Mouse (Mus musculus): ENCODE results near the gene Col4a3bp.

- TF ChIP-seq CTCF (IDR thresholded peaks at IDR 0.05; ENCODE audit: low read depth) (no peak), EP300 (IDR thresholded peaks at IDR 0.05; ENCODE audit: low read depth) (no peak)
Observed at GRCm38 (mm10) chr13:96675756-96676155, 133.3 kb downstream of the Col4a3bp start.

Data from liver, embryonic 14.5 days (tissue).